Mouse (Mus musculus): ENCODE data around the gene Hsp90aa1. TPM values are rescaled to one million over a fixed set of nuclear protein-coding genes. Genes with fewer than 3 reads are reported as not detected.

Gene Hsp90aa1
- polyA plus RNA-seq, 1 experiment from 2014 or later: 1,245 TPM

DNA sequence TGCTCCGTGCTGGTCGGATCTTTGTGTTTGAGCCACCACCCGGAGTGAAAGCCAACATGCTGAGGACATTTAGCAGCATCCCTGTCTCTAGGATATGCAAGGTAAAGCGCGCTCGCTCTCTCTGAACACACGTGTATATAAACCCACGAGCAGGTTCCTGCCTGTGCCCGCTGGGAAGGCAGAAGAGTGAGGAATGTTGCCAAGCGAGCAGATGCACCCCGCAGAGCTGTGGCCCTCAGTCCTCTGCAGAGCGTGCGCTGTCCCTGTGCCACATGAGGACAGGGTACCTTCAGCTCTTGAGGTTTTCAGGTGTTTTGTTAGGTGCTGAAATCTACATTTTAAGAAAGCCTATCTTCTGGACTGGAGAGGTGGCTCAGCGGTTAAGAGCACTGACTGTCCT lies 40.8 kb downstream of the Hsp90aa1 start:
- Histone ChIP-seq H3K27me3 (ENCODE audit: control insufficient read depth, insufficient read depth, low read length) (no peaks in the 10 kb centered on the region), H3K27ac (replicated peaks; ENCODE audit: low read depth, low read length) (no peak overlapping the region), H3K4me3 (ENCODE audit: low read depth, low read length) (no peak overlapping the region), H3K9me3 (replicated peaks; ENCODE audit: control insufficient read depth, low read length) (no peaks in the 10 kb centered on the region), H3K9ac (replicated peaks; ENCODE audit: low read length) (no peak overlapping the region), H3K4me1 (ENCODE audit: control insufficient read depth, insufficient read depth, low read length) (no peaks in the 10 kb centered on the region), H3K36me3 (replicated peaks; ENCODE audit: control insufficient read depth, insufficient read depth, low read depth, low read length) (peaks cover 55% of the 10 kb centered on the region), H3K4me2 (ENCODE audit: low read depth, low read length) (no peak overlapping the region)
- WGBS: 96% methylated on average over 14 of the region's 14 CpGs
- no peak for ATAC-seq (replicated peaks; ENCODE audit: insufficient number of reproducible peaks, low FRiP score, low TSS enrichment, low read depth)
- no peak for DNase-seq (ENCODE audit: low spot score)

DNA sequence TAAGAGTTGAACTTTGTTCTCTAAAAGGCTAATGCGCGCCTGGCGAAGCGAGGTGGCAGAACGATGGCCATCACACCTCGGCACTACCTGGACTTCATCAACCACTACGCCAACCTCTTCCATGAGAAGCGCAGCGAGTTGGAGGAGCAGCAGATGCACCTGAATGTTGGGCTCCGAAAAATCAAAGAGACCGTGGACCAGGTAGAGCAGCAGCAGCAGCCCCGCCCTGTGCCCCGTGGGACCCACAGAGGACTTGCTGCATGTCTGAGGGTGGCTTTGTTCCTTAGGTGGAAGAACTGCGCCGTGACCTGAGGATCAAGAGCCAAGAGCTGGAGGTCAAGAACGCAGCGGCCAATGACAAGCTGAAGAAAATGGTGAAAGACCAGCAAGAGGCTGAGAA lies 51.1 kb downstream of the Hsp90aa1 start:
- no peak overlapping the region for H3K9ac ChIP-seq (replicated peaks; ENCODE audit: low read length)
- no peak overlapping the region for H3K27ac ChIP-seq (replicated peaks; ENCODE audit: low read depth, low read length)
- no peak overlapping the region for H3K4me3 ChIP-seq (ENCODE audit: low read depth, low read length)
- H3K4me1 ChIP-seq (ENCODE audit: control insufficient read depth, insufficient read depth, low read length): no peaks in the 10 kb centered on the region
- ATAC-seq (replicated peaks; ENCODE audit: insufficient number of reproducible peaks, low FRiP score, low TSS enrichment, low read depth) (no peak), DNase-seq (ENCODE audit: low spot score) (no peak)
- 96% methylated on average over 17 of the region's 17 CpGs for WGBS
- no peaks in the 10 kb centered on the region for H3K9me3 ChIP-seq (replicated peaks; ENCODE audit: control insufficient read depth, low read length)
- H3K36me3 ChIP-seq (replicated peaks; ENCODE audit: control insufficient read depth, insufficient read depth, low read depth, low read length): peaks cover 38% of the 10 kb centered on the region
- no peaks in the 10 kb centered on the region for H3K27me3 ChIP-seq (ENCODE audit: control insufficient read depth, insufficient read depth, low read length)
- no peak overlapping the region for H3K4me2 ChIP-seq (ENCODE audit: low read depth, low read length)

DNA sequence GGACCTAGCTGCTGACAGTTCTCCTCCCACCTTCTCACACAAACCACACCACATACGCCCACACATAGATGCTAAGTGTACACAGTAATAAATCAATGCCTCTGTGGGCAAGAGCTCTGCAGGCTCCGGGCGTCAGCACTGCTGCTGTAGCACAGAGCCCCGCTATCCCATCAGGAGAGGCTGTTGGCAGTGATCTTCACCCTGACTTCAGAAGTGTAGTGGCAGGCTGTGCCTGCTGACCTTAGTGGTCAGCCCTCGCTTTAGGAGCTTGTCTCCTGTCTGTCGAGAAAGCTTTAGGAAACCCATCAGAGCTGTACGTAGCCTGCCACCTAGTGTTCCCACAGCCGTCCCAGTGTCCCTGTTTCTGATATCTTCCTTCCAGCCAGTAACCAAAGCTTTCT lies 52.3 kb downstream of the Hsp90aa1 start:
- Histone ChIP-seq H3K36me3 (replicated peaks; ENCODE audit: control insufficient read depth, insufficient read depth, low read depth, low read length) (peaks cover 29% of the 10 kb centered on the region), H3K9ac (replicated peaks; ENCODE audit: low read length) (no peak overlapping the region), H3K9me3 (replicated peaks; ENCODE audit: control insufficient read depth, low read length) (no peaks in the 10 kb centered on the region), H3K4me3 (ENCODE audit: low read depth, low read length) (no peak overlapping the region), H3K4me1 (ENCODE audit: control insufficient read depth, insufficient read depth, low read length) (no peaks in the 10 kb centered on the region), H3K27me3 (ENCODE audit: control insufficient read depth, insufficient read depth, low read length) (no peaks in the 10 kb centered on the region), H3K4me2 (ENCODE audit: low read depth, low read length) (no peak overlapping the region), H3K27ac (replicated peaks; ENCODE audit: low read depth, low read length) (no peak overlapping the region)
- WGBS: 84% methylated on average over 8 of the region's 8 CpGs
- DNase-seq (ENCODE audit: low spot score): no peak
- no peak for ATAC-seq (replicated peaks; ENCODE audit: insufficient number of reproducible peaks, low FRiP score, low TSS enrichment, low read depth)

Small RNA genes within 50 kb of the gene (microRNA-seq; reads per million reads assigned to microRNA genes)
- not detected for gene Gm27299 (ENCODE audit: borderline number of aligned reads)

Other genes starting within 250 kb of the Hsp90aa1 start
- gene Dync1h1, start 101.3 kb downstream of the Hsp90aa1 start, polyA plus RNA-seq (2014; fragmentation: Nextera tagmentation; extraction: Ambion mirVana): 52.8 and 66.7 TPM in 2 replicates
- gene 1700001K19Rik, start 20.1 kb downstream of the Hsp90aa1 start, polyA plus RNA-seq (2014; fragmentation: Nextera tagmentation; extraction: Ambion mirVana): 0.22 TPM in 1 of 2 replicates, not detected in the other
- gene Wdr20, start 35.2 kb upstream of the Hsp90aa1 start, polyA plus RNA-seq (2014; fragmentation: Nextera tagmentation; extraction: Ambion mirVana): 22.2 and 23.6 TPM in 2 replicates
- 7.1 and 7.8 TPM in 2 replicates for gene Mok, start 138.2 kb upstream of the Hsp90aa1 start, polyA plus RNA-seq (2014; fragmentation: Nextera tagmentation; extraction: Ambion mirVana)
- gene Zfp839, start 147.5 kb upstream of the Hsp90aa1 start, polyA plus RNA-seq (2014; fragmentation: Nextera tagmentation; extraction: Ambion mirVana): 2.2 and 3.3 TPM in 2 replicates
- gene Cinp, start 186.4 kb upstream of the Hsp90aa1 start, polyA plus RNA-seq (2014; fragmentation: Nextera tagmentation; extraction: Ambion mirVana): 82.3 and 92.2 TPM in 2 replicates
- 2.5 and 3.9 TPM in 2 replicates for gene Tecpr2, start 186.5 kb upstream of the Hsp90aa1 start, polyA plus RNA-seq (2014; fragmentation: Nextera tagmentation; extraction: Ambion mirVana)